Mouse (Mus musculus) thymus, adult 2 months (tissue): ENCODE results near the gene Eva1c.

Experiments used
- CTCF ChIP-seq: fragments of 200-500 bp; IDR thresholded peaks from 2 replicates; pipeline ENCODE4 v1.5.1; 2012; ENCODE audit warnings: mild to moderate bottlenecking, control low read depth, low read length, moderate library complexity, borderline replicate concordance; ENCODE audit not compliant: control insufficient read depth, poor library complexity, insufficient read depth; ENCODE audit errors: extremely low read depth
- POLR2A ChIP-seq: fragments of 200-500 bp; IDR thresholded peaks from 2 replicates; pipeline ENCODE4 v1.6.1; 2012; ENCODE audit warnings: mild to moderate bottlenecking, low read length, control low read depth, moderate library complexity; ENCODE audit not compliant: control insufficient read depth, poor library complexity, insufficient read depth; ENCODE audit errors: extremely low read depth

DNA sequence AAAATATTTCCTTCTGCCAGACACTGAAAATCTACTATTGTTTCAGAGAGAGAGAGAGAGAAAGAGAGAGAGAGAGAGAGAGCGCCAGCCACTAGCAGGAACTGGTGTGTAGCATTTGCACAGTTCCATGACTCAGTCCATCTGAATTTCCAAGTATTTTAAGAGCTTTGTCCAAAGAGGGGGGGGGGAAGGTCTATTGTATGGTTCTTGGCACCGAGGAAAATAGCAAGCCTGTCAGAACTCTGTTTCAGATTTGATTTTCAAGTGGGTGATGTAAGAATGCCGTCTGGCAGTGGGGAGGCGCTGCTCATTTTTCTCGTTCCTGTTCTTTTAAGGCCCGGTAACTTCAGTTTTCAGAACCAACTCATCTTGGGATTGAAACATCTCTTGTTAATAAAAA is 18.5 kb downstream of the Eva1c start:
- TF ChIP-seq CTCF (no peak), POLR2A (no peak)
